ENCODE assay signal across 26 mouse cellular contexts in genomic region chr2:59050245-59050824, GRCm38 (mm10).
DNase-seq lines count a peak whose midpoint lies in the region; ATAC-seq and TF ChIP-seq lines count a peak whose summit lies in the region.
"Had no signal": no experiment of that assay in that cellular context is flagged by ENCODE, and none has a peak within 500 bp of the region (broad histone marks: within the 10 kb centered on the region; RNA-seq: fewer than 3 reads in every experiment).

No protein-coding gene starts in this region.

- no peak for ATAC-seq in heart, embryonic 12.5 days (ENCODE audit: insufficient number of reproducible peaks, low FRiP score)
- 0 out of 2 replicates have a peak, but pooled peaks have one; percentile 33 for ATAC-seq in hindbrain, postnatal 0 days
- peak; percentile 70 for ATAC-seq in midbrain, embryonic 13.5 days
- ATAC-seq: forebrain, embryonic 16.5 days; intestine, embryonic 16.5 days had no signal

- 0 out of 2 replicates have a peak overlapping the region, but pooled peaks have one; percentile 13 for H3K4me2 ChIP-seq in heart, embryonic 12.5 days
- H3K4me2 ChIP-seq in hindbrain, postnatal 0 days (ENCODE audit: low read depth, low read length): no peak overlapping the region
- no peak overlapping the region for H3K4me2 ChIP-seq in midbrain, embryonic 13.5 days (replicated peaks)
- H3K4me2 ChIP-seq: embryonic facial prominence, embryonic 15.5 days; hindbrain, embryonic 15.5 days; kidney, embryonic 15.5 days; liver, embryonic 15.5 days; lung, embryonic 15.5 days had no signal

- intact Hi-C loops in left cerebral cortex, adult 2 months (cut with DNase I): no loop called here

- no peaks in the 10 kb centered on the region for H3K27me3 ChIP-seq in heart, embryonic 12.5 days (replicated peaks)
- H3K27me3 ChIP-seq in hindbrain, postnatal 0 days (ENCODE audit: insufficient read depth, low read length): no peaks in the 10 kb centered on the region
- H3K27me3 ChIP-seq in hindbrain, embryonic 10.5 days (ENCODE audit: insufficient read depth, poor library complexity, severe bottlenecking): no peaks in the 10 kb centered on the region
- no peaks in the 10 kb centered on the region for H3K27me3 ChIP-seq in midbrain, embryonic 13.5 days
- H3K27me3 ChIP-seq: CH12.LX; embryonic facial prominence, embryonic 15.5 days; hindbrain, embryonic 15.5 days; kidney, embryonic 15.5 days; liver, embryonic 15.5 days; lung, embryonic 15.5 days had no signal

- H3K36me3 ChIP-seq in heart, embryonic 12.5 days: no peaks in the 10 kb centered on the region
- no peaks in the 10 kb centered on the region for H3K36me3 ChIP-seq in hindbrain, postnatal 0 days (ENCODE audit: insufficient read depth, low read length)
- H3K36me3 ChIP-seq in hindbrain, embryonic 10.5 days: no peaks in the 10 kb centered on the region
- no peaks in the 10 kb centered on the region for H3K36me3 ChIP-seq in midbrain, embryonic 13.5 days
- H3K36me3 ChIP-seq: embryonic facial prominence, embryonic 15.5 days; G1E; hindbrain, embryonic 15.5 days; kidney, embryonic 15.5 days; limb, embryonic 10.5 days; liver, embryonic 15.5 days; lung, embryonic 15.5 days had no signal

- H3K4me3 ChIP-seq in heart, embryonic 12.5 days: no peak overlapping the region
- H3K4me3 ChIP-seq in hindbrain, postnatal 0 days (ENCODE audit: low read length): no peak overlapping the region
- no peak overlapping the region for H3K4me3 ChIP-seq in hindbrain, embryonic 10.5 days
- no peak overlapping the region for H3K4me3 ChIP-seq in midbrain, embryonic 13.5 days (replicated peaks)
- no peak overlapping the region for H3K4me3 ChIP-seq in left cerebral cortex, adult 2 months
- H3K4me3 ChIP-seq: embryonic facial prominence, embryonic 15.5 days; hindbrain, embryonic 15.5 days; kidney, embryonic 15.5 days; limb, embryonic 10.5 days; liver, embryonic 15.5 days; lung, embryonic 15.5 days had no signal

- H3K4me1 ChIP-seq in heart, embryonic 12.5 days (replicated peaks): peaks cover 6% of the 10 kb centered on the region
- peaks cover 5% of the 10 kb centered on the region; the same call in 1 of the 2 replicates for H3K4me1 ChIP-seq in hindbrain, postnatal 0 days (ENCODE audit: insufficient read depth, low read length)
- peaks cover 12% of the 10 kb centered on the region for H3K4me1 ChIP-seq in hindbrain, embryonic 10.5 days (replicated peaks)
- peaks cover 5% of the 10 kb centered on the region; the same call in 1 of the 2 replicates for H3K4me1 ChIP-seq in midbrain, embryonic 13.5 days (replicated peaks)
- H3K4me1 ChIP-seq: embryonic facial prominence, embryonic 15.5 days; hindbrain, embryonic 15.5 days; kidney, embryonic 15.5 days; liver, embryonic 15.5 days; lung, embryonic 15.5 days had no signal

- H3K9me3 ChIP-seq in heart, embryonic 12.5 days (replicated peaks): no peaks in the 10 kb centered on the region
- no peaks in the 10 kb centered on the region for H3K9me3 ChIP-seq in hindbrain, postnatal 0 days (ENCODE audit: low read length)
- H3K9me3 ChIP-seq in hindbrain, embryonic 10.5 days: no peaks in the 10 kb centered on the region
- H3K9me3 ChIP-seq in midbrain, embryonic 13.5 days: no peaks in the 10 kb centered on the region
- H3K9me3 ChIP-seq: embryonic facial prominence, embryonic 15.5 days; G1E; hindbrain, embryonic 15.5 days; kidney, embryonic 15.5 days; limb, embryonic 10.5 days; liver, embryonic 15.5 days; lung, embryonic 15.5 days had no signal

- DNase-seq in heart, postnatal 4 days: no peak
- DNase-seq in hindbrain, postnatal 0 days (ENCODE audit: low spot score): no peak
- DNase-seq in hindbrain, embryonic 10.5 days (ENCODE audit: low spot score): no peak
- DNase-seq in retina, embryonic 14.5 days (ENCODE audit: low spot score): peak; percentile 66
- no peak for DNase-seq in layer of hippocampus, adult 11-12 months (ENCODE audit: low spot score)
- no peak for DNase-seq in left cerebral cortex, adult 2 months (ENCODE audit: extremely low spot score in 1 of 2, low spot score in 2 of 2)
- DNase-seq: adrenal gland, adult 2 months; cerebellum, adult 18-20 months; cerebellum, postnatal 36 days; embryo, embryonic 11 days; gastrocnemius, postnatal 10 days; heart, adult 11 months; liver had no signal

- H3K9ac ChIP-seq in heart, embryonic 12.5 days: no peak overlapping the region
- no peak overlapping the region for H3K9ac ChIP-seq in hindbrain, postnatal 0 days (replicated peaks; ENCODE audit: low read length)
- no peak overlapping the region for H3K9ac ChIP-seq in midbrain, embryonic 13.5 days (replicated peaks)
- H3K9ac ChIP-seq: embryonic facial prominence, embryonic 15.5 days; hindbrain, embryonic 15.5 days; kidney, embryonic 15.5 days; liver, embryonic 15.5 days; lung, embryonic 15.5 days had no signal

- WGBS in heart, embryonic 12.5 days: 58% methylated on average over 8 of the region's 8 CpGs
- WGBS in hindbrain, postnatal 0 days: 69% methylated on average over 8 of the region's 8 CpGs
- WGBS in hindbrain, embryonic 10.5 days: 78% methylated on average over 8 of the region's 8 CpGs
- WGBS in midbrain, embryonic 13.5 days: 54% methylated on average over 8 of the region's 8 CpGs

- H3K27ac ChIP-seq in heart, embryonic 12.5 days (ENCODE audit: poor library complexity, severe bottlenecking): peak overlapping the region; percentile 33; the same call in 1 of the 2 replicates
- peak overlapping the region; percentile 45; the same call in 1 of the 2 replicates for H3K27ac ChIP-seq in hindbrain, postnatal 0 days
- no peak overlapping the region for H3K27ac ChIP-seq in hindbrain, embryonic 10.5 days
- H3K27ac ChIP-seq in midbrain, embryonic 13.5 days: peak overlapping the region; percentile 9; the same call in 1 of the 2 replicates
- H3K27ac ChIP-seq in left cerebral cortex, adult 2 months: no peak overlapping the region
- H3K27ac ChIP-seq: embryonic facial prominence, embryonic 15.5 days; hindbrain, embryonic 15.5 days; kidney, embryonic 15.5 days; limb, embryonic 10.5 days; liver, embryonic 15.5 days; lung, embryonic 15.5 days; macrophage had no signal

- TF ChIP-seq CTCF in hindbrain, postnatal 0 days (IDR thresholded peaks at IDR 0.05; ENCODE audit: low read depth): no peak
- TF ChIP-seq CTCF in left cerebral cortex, adult 2 months (IDR thresholded peaks at IDR 0.05): no peak

Comparison
In these comparisons a context has a peak if more than half of its experiments do, and no peak if none do; other contexts are left out.
1. H3K27ac ChIP-seq: peak in heart, embryonic 12.5 days (single experiment), hindbrain, postnatal 0 days (single experiment) and midbrain, embryonic 13.5 days (single experiment); none in hindbrain, embryonic 10.5 days (single experiment) and left cerebral cortex, adult 2 months (single experiment).